Mouse (Mus musculus): Measurements from ENCODE around the gene Chrna1.

- no peak for TF ChIP-seq CTCF (IDR thresholded peaks at IDR 0.05; ENCODE audit: low read depth, low read length)
- TF ChIP-seq POLR2A (IDR thresholded peaks at IDR 0.05; ENCODE audit: extremely low read depth, insufficient read depth, low read length): no peak
Observed at GRCm38 (mm10) chr2:73580166-73580565, at the start of gene Chrna1.

Data from liver, adult 2 months (tissue).